Mouse (Mus musculus) liver, postnatal 0 days (tissue): ENCODE data around the gene Gnao1.

Experiments
- CTCF ChIP-seq: sonication (generic); IDR thresholded peaks from 2 replicates; pipeline ENCODE4 v1.5.1; 2016; ENCODE audit warnings: antibody characterized with exemption, low read depth
- EP300 ChIP-seq: IDR thresholded peaks from 2 replicates; pipeline ENCODE4 v1.6.1; 2016; ENCODE audit warnings: antibody characterized with exemption, low read depth, mild to moderate bottlenecking

GRCm38 (mm10) chr8:93843858-93844502, 34.2 kb downstream of the Gnao1 start:
- TF ChIP-seq CTCF = peak; percentile 38
- TF ChIP-seq EP300 = no peak
